Mouse (Mus musculus) layer of hippocampus, adult 8-10 months (tissue): ENCODE measurements at regions not wholly inside any gene's neighbourhood (a gene's known extent, or its start where the extent isn't known, plus 50 kb on each side); places are given as distances from the start of the nearest gene placed in this dataset.
A peak's percentile ranks its signal among the peaks of the same experiment; 100 is the strongest.

Experiments used
- DNase-seq, 2 experiments: peaks; one replicate each; pipeline ENCODE4 v3.0.0; 2022; ENCODE audit warnings: low spot score in 2 of 2

- no peak for DNase-seq
Measured at GRCm38 (mm10) chr16:76591956-76592768, 218.5 kb upstream of the Nrip1 start.

- DNase-seq, result no peak
Measured at GRCm38 (mm10) chr16:76589791-76590190, 216.2 kb upstream of the Nrip1 start.

- DNase-seq, result no peak
Measured at GRCm38 (mm10) chr16:76577206-76577605, 203.6 kb upstream of the Nrip1 start.

- DNase-seq, result peak; percentile 13 to 35
Measured at GRCm38 (mm10) chr16:76575281-76575680, 201.7 kb upstream of the Nrip1 start.

- no peak for DNase-seq
Measured at GRCm38 (mm10) chr16:76566220-76566619, 192.6 kb upstream of the Nrip1 start.

GRCm38 (mm10) chr16:76554846-76555245 lies 181.2 kb upstream of the Nrip1 start:
- DNase-seq, result no peak

- no peak for DNase-seq
Measured at GRCm38 (mm10) chr16:76549628-76550027, 176.0 kb upstream of the Nrip1 start.

GRCm38 (mm10) chr16:76547087-76547486 lies 173.5 kb upstream of the Nrip1 start:
- no peak for DNase-seq

GRCm38 (mm10) chr16:76546632-76547031 lies 173.0 kb upstream of the Nrip1 start:
- no peak for DNase-seq

- DNase-seq, result no peak
Measured at GRCm38 (mm10) chr16:76545942-76546341, 172.3 kb upstream of the Nrip1 start.

GRCm38 (mm10) chr16:76544972-76545371 lies 171.3 kb upstream of the Nrip1 start:
- DNase-seq, result no peak

- no peak for DNase-seq
Measured at GRCm38 (mm10) chr16:76540964-76541363, 167.3 kb upstream of the Nrip1 start.

GRCm38 (mm10) chr16:76540328-76540923 lies 166.8 kb upstream of the Nrip1 start:
- DNase-seq, result no peak

- DNase-seq, result no peak
Measured at GRCm38 (mm10) chr16:76539669-76540068, 166.0 kb upstream of the Nrip1 start.

- DNase-seq, result no peak
Measured at GRCm38 (mm10) chr16:76537871-76538270, 164.2 kb upstream of the Nrip1 start.

- no peak for DNase-seq
Measured at GRCm38 (mm10) chr16:76532928-76533217, 159.2 kb upstream of the Nrip1 start.

- no peak for DNase-seq
Measured at GRCm38 (mm10) chr16:76532142-76532927, 158.7 kb upstream of the Nrip1 start.

- DNase-seq, result no peak
Measured at GRCm38 (mm10) chr16:76530886-76531285, 157.3 kb upstream of the Nrip1 start.

GRCm38 (mm10) chr16:76529613-76530012 lies 156.0 kb upstream of the Nrip1 start:
- no peak for DNase-seq

- no peak for DNase-seq
Measured at GRCm38 (mm10) chr16:76527106-76527949, 153.7 kb upstream of the Nrip1 start.

GRCm38 (mm10) chr16:76525563-76525962 lies 151.9 kb upstream of the Nrip1 start:
- DNase-seq, result no peak

GRCm38 (mm10) chr16:76524921-76525320 lies 151.3 kb upstream of the Nrip1 start:
- no peak for DNase-seq
